ENCODE assay signal across 12 mouse cellular contexts in genomic region chr19:57445049-57445448, GRCm38 (mm10). TPM values are rescaled to one million over a fixed set of nuclear protein-coding genes. Genes with fewer than 3 reads are reported as not detected.
DNase-seq lines count a peak whose midpoint lies in the region; ATAC-seq lines count a peak whose summit lies in the region.
"Had no signal": no experiment of that assay in that cellular context is flagged by ENCODE, and none has a peak within 500 bp of the region (broad histone marks: within the 10 kb centered on the region; RNA-seq: fewer than 3 reads in every experiment).

No protein-coding gene starts in this region.

- peak; percentile 15 for DNase-seq in cerebellum, adult 9-10 months
- no peak for DNase-seq in cerebellum, adult 11-12 months
- DNase-seq in hindbrain, embryonic 11.5 days (ENCODE audit: low spot score) = no peak
- peak; percentile 80 for DNase-seq in Muller cell, postnatal 12 days (ENCODE audit: inconsistent ontology term)
- peak; percentile 37 to 57 for DNase-seq in layer of hippocampus, postnatal 36 days
- no peak for DNase-seq in adrenal gland, adult 2 months

- H3K9ac ChIP-seq in hindbrain, embryonic 16.5 days (ENCODE audit: low read depth, low read length) = no peak overlapping the region
- no peak overlapping the region for H3K9ac ChIP-seq in hindbrain, embryonic 11.5 days (ENCODE audit: low read depth, low read length)
- H3K9ac ChIP-seq: limb, embryonic 12.5 days; neural tube, embryonic 13.5 days had no signal

- H3K4me1 ChIP-seq in hindbrain, embryonic 16.5 days (ENCODE audit: control insufficient read depth, insufficient read depth, low read depth, low read length) = no peaks in the 10 kb centered on the region; the same call in 1 of the 2 replicates
- no peaks in the 10 kb centered on the region for H3K4me1 ChIP-seq in hindbrain, embryonic 11.5 days (replicated peaks; ENCODE audit: control insufficient read depth, insufficient read depth, low read length)

- H3K4me3 ChIP-seq in hindbrain, embryonic 16.5 days (ENCODE audit: low read length) = no peak overlapping the region
- no peak overlapping the region for H3K4me3 ChIP-seq in hindbrain, embryonic 11.5 days (ENCODE audit: low read depth, low read length)
- H3K4me3 ChIP-seq: limb, embryonic 12.5 days; neural tube, embryonic 13.5 days had no signal

- peak; percentile 79 for ATAC-seq in hindbrain, embryonic 16.5 days
- ATAC-seq in hindbrain, embryonic 11.5 days (ENCODE audit: low FRiP score) = no peak
- no peak for ATAC-seq in erythroblast, adult 5-6 weeks (replicated peaks; ENCODE audit: low FRiP score, poor library complexity, severe bottlenecking)

- no peaks in the 10 kb centered on the region for H3K27me3 ChIP-seq in hindbrain, embryonic 16.5 days (replicated peaks; ENCODE audit: control insufficient read depth, insufficient read depth, low read length)
- H3K27me3 ChIP-seq in hindbrain, embryonic 11.5 days (ENCODE audit: control insufficient read depth, insufficient read depth, low read length) = no peaks in the 10 kb centered on the region
- H3K27me3 ChIP-seq: limb, embryonic 12.5 days had no signal

- H3K27ac ChIP-seq in hindbrain, embryonic 16.5 days (ENCODE audit: low read depth, low read length) = no peak overlapping the region
- no peak overlapping the region for H3K27ac ChIP-seq in hindbrain, embryonic 11.5 days (ENCODE audit: low read depth, low read length)
- H3K27ac ChIP-seq: kidney, postnatal 0 days; limb, embryonic 12.5 days; macrophage; neural tube, embryonic 13.5 days had no signal

- H3K9me3 ChIP-seq in hindbrain, embryonic 16.5 days (ENCODE audit: control insufficient read depth, low read length) = no peaks in the 10 kb centered on the region
- H3K9me3 ChIP-seq in hindbrain, embryonic 11.5 days (ENCODE audit: control insufficient read depth, low read length) = no peaks in the 10 kb centered on the region
- H3K9me3 ChIP-seq: limb, embryonic 12.5 days; neural tube, embryonic 13.5 days had no signal

- H3K4me2 ChIP-seq in hindbrain, embryonic 16.5 days (ENCODE audit: low read length) = no peak overlapping the region
- no peak overlapping the region for H3K4me2 ChIP-seq in hindbrain, embryonic 11.5 days (replicated peaks; ENCODE audit: low read depth, low read length)
- H3K4me2 ChIP-seq: limb, embryonic 12.5 days; neural tube, embryonic 13.5 days had no signal

- no peaks in the 10 kb centered on the region for H3K36me3 ChIP-seq in hindbrain, embryonic 16.5 days (ENCODE audit: control insufficient read depth, insufficient read depth, low read length)
- H3K36me3 ChIP-seq in hindbrain, embryonic 11.5 days (ENCODE audit: control insufficient read depth, insufficient read depth, low read length) = no peaks in the 10 kb centered on the region
- H3K36me3 ChIP-seq: limb, embryonic 12.5 days; neural tube, embryonic 13.5 days had no signal

- WGBS in hindbrain, embryonic 16.5 days = 22% methylated on average over 5 of the region's 5 CpGs
- WGBS in hindbrain, embryonic 11.5 days = 52% methylated on average over 5 of the region's 5 CpGs

RNA-seq across cellular contexts. Expression of gene Trub1, which starts 7.7 kb away (rescaled TPM):
- polyA plus RNA-seq in hindbrain, embryonic 16.5 days (2015; fragmentation: Nextera tagmentation; extraction: Ambion mirVana) = 13.7 and 14.5 TPM in 2 replicates
- polyA plus RNA-seq in hindbrain, embryonic 11.5 days (2014; fragmentation: Nextera tagmentation; extraction: Ambion mirVana) = 14.8 and 17.8 TPM in 2 replicates
- 10 to 100 TPM; 18.0 to 18.5 TPM for total RNA-seq in layer of hippocampus, postnatal 36 days (2021)
- 10 to 100 TPM; 13.9 to 15.1 TPM for total RNA-seq in adrenal gland, adult 2 months (2021)
- polyA plus RNA-seq in adrenal gland, adult 2 months (2012; rRNA removed) = 9.9 and 11.8 TPM in 2 replicates
- 1.3 and 2.5 TPM in 2 replicates for total RNA-seq in erythroblast, adult 5-6 weeks (2015; ENCODE audit: low replicate concordance)
- total RNA-seq in erythroblast, adult 5-6 weeks (2017; ENCODE audit: low replicate concordance) = 1.1 and 3.0 TPM in 2 replicates

Comparison
In these comparisons a context has a peak if more than half of its experiments do, and no peak if none do; other contexts are left out.
1. DNase-seq: peak in cerebellum, adult 9-10 months (single experiment), Muller cell, postnatal 12 days (single experiment) and layer of hippocampus, postnatal 36 days (2 of 2); none in cerebellum, adult 11-12 months (single experiment), hindbrain, embryonic 11.5 days (single experiment) and adrenal gland, adult 2 months (single experiment).